Mouse (Mus musculus) myocyte (in vitro differentiated cells): ENCODE measurements around the gene Atg16l1.

ENCODE experiments used
- E2F4 ChIP-seq: IDR thresholded peaks from one replicate; pipeline ENCODE4 v1.6.1; 2011; ENCODE audit warnings: mild to moderate bottlenecking, control low read depth, moderate library complexity; ENCODE audit not compliant: insufficient read depth
- MAX ChIP-seq: IDR thresholded peaks from one replicate; pipeline ENCODE4 v1.6.1; 2011; ENCODE audit warnings: low read depth, mild to moderate bottlenecking, control low read depth
- MYOD1 ChIP-seq, 3 experiments: IDR thresholded peaks; one replicate each; pipeline ENCODE4 v1.6.1; 2011; ENCODE audit warnings: control low read depth in 2 of 3, low read depth in 2 of 3, mild to moderate bottlenecking in 2 of 3, moderate library complexity in 1 of 3; ENCODE audit not compliant: insufficient read length in 2 of 3, control insufficient read depth in 1 of 3
- POLR2A ChIP-seq: IDR thresholded peaks from one replicate; pipeline ENCODE4 v1.6.1; 2011; ENCODE audit warnings: low read depth, mild to moderate bottlenecking, control low read depth, moderate library complexity; ENCODE audit not compliant: insufficient read length
- POLR2AphosphoS2 ChIP-seq: IDR thresholded peaks from one replicate; pipeline ENCODE4 v1.6.1; 2011; ENCODE audit warnings: low read depth, control low read depth; ENCODE audit not compliant: insufficient read length
- REST ChIP-seq: IDR thresholded peaks from one replicate; pipeline ENCODE4 v1.6.1; 2011; ENCODE audit warnings: mild to moderate bottlenecking, control low read depth, moderate library complexity; ENCODE audit not compliant: insufficient read depth, insufficient read length
- TCF3 ChIP-seq: IDR thresholded peaks from one replicate; pipeline ENCODE4 v1.6.1; 2011; ENCODE audit warnings: low read depth, control low read depth; ENCODE audit not compliant: insufficient read length

GRCm38 (mm10) chr1:87723351-87723750 lies 32.3 kb upstream of the Atg16l1 start:
- TF ChIP-seq POLR2AphosphoS2: no peak
- no peak for TF ChIP-seq POLR2A
- no peak for TF ChIP-seq TCF3
- no peak for TF ChIP-seq E2F4
- TF ChIP-seq MYOD1 (IDR thresholded peaks at IDR 0.05; ENCODE audit: control insufficient read depth in 1 of 3, insufficient read length in 2 of 3, low read depth in 2 of 3): no peak
- no peak for TF ChIP-seq MAX
- TF ChIP-seq REST: no peak
